Mouse (Mus musculus): Measurements from ENCODE around the gene Lhx1.

DNA sequence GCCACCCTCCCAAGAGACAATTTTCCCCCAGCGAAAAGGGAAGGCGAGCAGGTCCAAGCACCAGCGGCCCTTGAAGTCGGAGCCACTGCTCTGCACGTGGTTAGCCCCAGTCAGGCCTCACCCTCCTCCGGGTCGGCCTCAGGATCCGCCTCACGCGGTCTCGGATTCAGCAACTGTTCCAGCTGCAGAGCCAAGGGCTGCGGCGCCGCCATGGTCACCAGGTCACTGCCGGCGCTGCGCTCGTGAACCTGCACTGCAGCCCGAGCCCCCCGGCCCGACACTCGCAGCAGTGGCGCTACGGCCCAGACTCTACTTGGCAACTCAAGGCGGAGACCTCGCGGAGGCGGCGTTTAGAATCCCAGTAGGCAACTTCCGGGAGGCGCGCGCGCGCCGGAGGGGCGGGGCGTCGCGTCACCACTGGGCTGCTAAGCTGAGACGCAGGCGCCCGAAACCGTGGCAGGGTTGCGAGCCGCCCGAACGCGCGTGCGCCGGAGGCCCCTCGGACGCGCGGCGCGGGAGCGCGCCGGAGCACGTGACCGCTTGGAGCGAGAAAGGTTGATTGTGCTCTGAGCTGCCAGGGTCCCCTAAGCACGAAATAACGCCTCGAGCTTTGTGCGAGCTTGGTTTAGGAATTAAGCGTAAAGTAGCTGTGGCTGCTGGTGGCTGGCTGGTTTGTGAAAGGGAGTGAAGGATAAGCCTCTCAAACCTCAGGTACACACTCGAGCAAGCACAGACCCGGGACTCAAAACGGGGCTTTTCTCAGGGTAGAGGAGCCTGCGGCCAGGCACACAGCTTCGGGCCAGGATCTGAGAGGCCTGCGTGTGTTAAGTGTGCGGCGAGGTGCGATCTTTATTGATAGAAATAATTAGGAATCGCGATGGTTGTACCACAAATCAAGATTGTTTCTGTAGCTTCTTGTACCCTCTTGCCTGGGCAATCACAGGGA is 11.9 kb downstream of the Lhx1 start, which contains the start of gene Aatf:
- TF ChIP-seq POLR2A (IDR thresholded peaks at IDR 0.05; ENCODE audit: low read depth, low read length) (no peak), CTCF (conservative IDR thresholded peaks at IDR 0.05; ENCODE audit: insufficient read depth, insufficient read length, low read depth, low read length) (no peak)
